Mouse (Mus musculus) limb, embryonic 14.5 days (tissue): ENCODE results near the gene Zdhhc15. TPM values are rescaled to one million over a fixed set of nuclear protein-coding genes. Genes with fewer than 3 reads are reported as not detected.

Experiments
- ATAC-seq: fragments of 200-750 bp; cut with Nextera tagmentation; 2 replicates; pipeline ENCODE4 v1.8.0; 2017; ENCODE audit warnings: low read depth, moderate number of reproducible peaks, moderate TSS enrichment; ENCODE audit not compliant: low FRiP score
- DNase-seq: peaks from one replicate; pipeline ENCODE4 v3.0.0-alpha.2; 2015; ENCODE audit warnings: low spot score
- H3K27ac ChIP-seq: fragments of 300-500 bp; sonication (generic); replicated peaks from 2 replicates; pipeline ENCODE4 v1.5.1; 2014; ENCODE audit warnings: low read depth, mild to moderate bottlenecking, low read length, moderate library complexity, mixed read lengths
- H3K27me3 ChIP-seq: fragments of 300-500 bp; sonication (generic); 2 replicates; pipeline ENCODE4 v1.6.1; 2014; ENCODE audit warnings: low read length, mixed read lengths; ENCODE audit not compliant: control insufficient read depth, insufficient read depth
- H3K36me3 ChIP-seq: fragments of 300-500 bp; sonication (generic); 2 replicates; pipeline ENCODE4 v1.6.1; 2014; ENCODE audit warnings: mild to moderate bottlenecking, low read length, moderate library complexity, mixed read lengths; ENCODE audit not compliant: control insufficient read depth, insufficient read depth
- H3K4me1 ChIP-seq: fragments of 300-500 bp; sonication (generic); 2 replicates; pipeline ENCODE4 v1.6.1; 2014; ENCODE audit warnings: antibody characterized with exemption, low read length, mixed read lengths; ENCODE audit not compliant: control insufficient read depth, insufficient read depth
- H3K4me2 ChIP-seq: fragments of 300-500 bp; sonication (generic); replicated peaks from 2 replicates; pipeline ENCODE4 v1.6.1; 2014; ENCODE audit warnings: low read depth, mild to moderate bottlenecking, low read length, moderate library complexity; ENCODE audit not compliant: severe bottlenecking
- H3K4me3 ChIP-seq: fragments of 300-500 bp; sonication (generic); replicated peaks from 2 replicates; pipeline ENCODE4 v1.5.1; 2014; ENCODE audit warnings: low read length
- H3K9ac ChIP-seq: fragments of 300-500 bp; sonication (generic); 2 replicates; pipeline ENCODE4 v1.6.1; 2014; ENCODE audit warnings: mild to moderate bottlenecking, low read depth, low read length, moderate library complexity; ENCODE audit not compliant: severe bottlenecking
- H3K9me3 ChIP-seq: fragments of 300-500 bp; sonication (generic); 2 replicates; pipeline ENCODE4 v1.6.1; 2016; ENCODE audit warnings: low read length; ENCODE audit not compliant: control insufficient read depth
- POLR2A ChIP-seq: fragments of 200-500 bp; IDR thresholded peaks from 2 replicates; pipeline ENCODE4 v1.8.0; 2012; ENCODE audit warnings: inconsistent platforms, mild to moderate bottlenecking, moderate library complexity, borderline replicate concordance; ENCODE audit not compliant: insufficient read depth, insufficient read length; ENCODE audit errors: extremely low read depth
- WGBS: fragments of 180-500 bp; shearing (Covaris S2); extraction: QIAGEN DNeasy Blood & Tissue Kit; methylation state at CpG from one replicate; pipeline ENCODE4 v1.1.7; 2014; 5-methylcytosine and 5-hydroxymethylcytosine counted together
- polyA plus RNA-seq, 2 experiments: library from polyadenylated mRNA; depleted of rRNA in 1 of 2; stranded (reverse) in 1 of 2; unstranded in 1 of 2; fragments of >200 nt; fragmentation: Nextera tagmentation in 1 of 2; extraction: Ambion mirVana in 1 of 2; gene quantifications; 2 replicates each; pipeline versions ENCODE4 v1.2.1 to v1.2.3; 2012 to 2014

Gene Zdhhc15
- polyA plus RNA-seq, 2 experiments: 8.5 to 14.7 TPM

DNA sequence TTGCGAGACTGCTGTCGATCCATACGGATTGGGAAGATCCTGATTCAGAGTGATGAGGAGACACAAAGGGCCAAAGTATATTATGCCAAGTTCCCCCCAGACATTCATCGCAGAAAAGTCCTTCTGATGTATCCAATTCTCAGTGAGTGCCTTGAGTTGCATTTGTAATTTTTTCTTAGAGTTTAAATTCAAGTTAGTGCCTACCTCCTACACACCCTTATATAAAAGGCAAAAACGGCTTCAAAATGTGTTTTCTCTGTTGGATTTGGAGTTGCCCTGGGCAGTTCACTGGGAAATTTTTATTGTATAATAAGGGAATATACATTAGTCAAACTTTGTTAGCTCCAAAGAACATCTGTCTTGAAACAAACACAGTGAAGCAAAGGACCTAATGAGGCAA is 169.1 kb downstream of the Zdhhc15 start:
- H3K4me3 ChIP-seq: no peak overlapping the region
- 86% methylated on average over 5 of the region's 5 CpGs for WGBS
- H3K27me3 ChIP-seq: no peaks in the 10 kb centered on the region
- no peak overlapping the region for H3K9ac ChIP-seq
- ATAC-seq: no peak
- DNase-seq: no peak
- no peak for TF ChIP-seq POLR2A
- H3K27ac ChIP-seq: no peak overlapping the region
- H3K4me2 ChIP-seq: no peak overlapping the region
- no peaks in the 10 kb centered on the region for H3K36me3 ChIP-seq
- no peaks in the 10 kb centered on the region for H3K4me1 ChIP-seq
- no peaks in the 10 kb centered on the region for H3K9me3 ChIP-seq

DNA sequence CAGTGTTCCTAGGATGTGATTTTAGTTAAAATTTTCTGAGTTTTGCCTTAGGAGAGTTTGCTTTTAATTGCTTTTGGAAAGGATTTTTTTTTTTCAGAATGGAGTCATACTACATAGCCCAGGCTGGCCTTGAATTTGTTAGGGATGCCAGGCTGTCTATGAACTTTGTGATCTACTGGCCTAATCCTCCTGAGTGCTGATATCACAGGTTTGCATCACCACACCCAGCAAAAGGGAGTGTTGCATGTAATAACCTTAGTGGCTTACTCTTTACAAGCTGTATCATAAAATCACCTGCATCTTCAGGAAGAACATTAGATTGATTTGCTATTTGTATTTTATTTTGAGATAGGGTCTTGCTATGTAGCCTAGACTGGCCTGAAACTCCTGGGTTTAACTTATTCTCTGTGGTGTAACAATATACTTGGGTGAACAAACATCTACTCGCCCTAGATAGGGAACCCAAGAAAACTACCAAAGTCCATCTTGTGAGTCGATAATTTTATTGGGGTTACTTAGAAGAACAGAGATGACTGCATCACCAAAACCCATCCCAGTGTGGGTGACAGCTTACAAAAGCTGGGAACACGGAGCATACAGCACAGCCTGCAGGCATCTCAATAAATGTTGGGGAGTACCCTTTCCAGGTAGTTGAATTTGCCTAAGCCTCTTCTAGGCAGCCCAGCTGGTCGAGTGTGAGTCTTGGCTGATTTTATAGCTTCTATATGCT is 181.1 kb downstream of the Zdhhc15 start:
- Histone ChIP-seq H3K9me3 (no peaks in the 10 kb centered on the region), H3K36me3 (no peaks in the 10 kb centered on the region), H3K27me3 (no peaks in the 10 kb centered on the region), H3K4me3 (no peak overlapping the region), H3K9ac (no peak overlapping the region), H3K4me2 (no peak overlapping the region), H3K4me1 (no peaks in the 10 kb centered on the region), H3K27ac (no peak overlapping the region)
- 42% methylated on average over 4 of the region's 4 CpGs for WGBS
- DNase-seq: no peak
- ATAC-seq: no peak
- no peak for TF ChIP-seq POLR2A

DNA sequence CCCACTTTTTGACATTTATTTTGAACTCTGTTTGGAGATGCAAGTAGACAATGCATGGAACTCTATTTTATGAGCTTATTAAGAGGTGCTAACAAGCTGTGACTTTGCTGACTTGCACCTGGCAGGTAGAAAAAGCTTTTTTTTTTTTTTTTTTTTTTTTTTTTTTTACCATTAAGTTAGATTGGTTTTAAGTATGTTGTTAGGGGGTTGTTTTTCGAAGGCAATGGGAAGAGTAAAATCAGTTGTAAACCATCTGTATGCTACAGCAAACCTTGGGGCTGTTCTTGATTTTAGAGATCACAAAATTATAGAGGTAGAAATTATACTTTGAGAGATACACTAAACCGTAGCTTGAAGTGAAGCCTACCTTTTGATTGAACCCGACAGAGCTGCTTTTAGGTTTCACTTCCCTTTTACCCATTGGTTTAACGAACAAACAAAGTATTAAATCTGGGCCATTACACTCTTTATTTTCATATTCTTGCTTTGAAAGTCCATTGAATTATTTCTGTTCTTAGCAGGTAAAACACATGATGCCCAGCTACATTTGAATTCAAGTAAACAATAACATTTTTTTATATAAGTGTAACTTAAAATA is 181.9 kb downstream of the Zdhhc15 start:
- ATAC-seq: no peak
- no peak for TF ChIP-seq POLR2A

DNA sequence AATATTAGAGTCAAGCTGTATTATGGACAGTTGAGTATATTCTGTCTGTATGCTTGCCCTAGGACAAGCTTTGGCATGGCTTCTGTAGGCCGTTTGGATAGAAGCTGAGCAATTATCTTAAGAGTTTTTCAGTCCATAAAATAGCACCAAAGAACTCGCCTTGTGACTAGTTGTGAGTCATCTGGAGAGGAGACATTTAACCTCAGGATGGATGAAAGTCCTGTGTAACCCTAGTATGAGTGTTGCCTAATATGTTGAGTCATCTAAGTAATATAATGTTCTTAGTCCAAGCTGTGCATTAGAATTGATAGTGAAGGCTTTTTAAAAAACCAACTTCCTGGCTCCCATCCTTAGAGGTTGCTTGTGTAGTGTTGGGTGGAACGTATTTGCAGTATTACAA is 182.8 kb downstream of the Zdhhc15 start:
- H3K4me3 ChIP-seq: no peak overlapping the region

More for the DNA sequence above, 181.9 kb downstream of the Zdhhc15 start:
- no peak for DNase-seq
- no peaks in the 10 kb centered on the region for H3K27me3 ChIP-seq
- no peak overlapping the region for H3K4me3 ChIP-seq
- no peak overlapping the region for H3K27ac ChIP-seq
- no peak overlapping the region for H3K4me2 ChIP-seq
- H3K36me3 ChIP-seq: no peaks in the 10 kb centered on the region
- H3K4me1 ChIP-seq: no peaks in the 10 kb centered on the region
- H3K9me3 ChIP-seq: no peaks in the 10 kb centered on the region
- 62% methylated on average over 4 of the region's 4 CpGs for WGBS
- H3K9ac ChIP-seq: no peak overlapping the region

More for the DNA sequence above, 182.8 kb downstream of the Zdhhc15 start:
- H3K4me1 ChIP-seq: no peaks in the 10 kb centered on the region
- no peaks in the 10 kb centered on the region for H3K27me3 ChIP-seq
- H3K27ac ChIP-seq: no peak overlapping the region
- H3K9ac ChIP-seq: no peak overlapping the region
- no peak for TF ChIP-seq POLR2A
- DNase-seq (no peak), ATAC-seq (no peak)
- H3K9me3 ChIP-seq: no peaks in the 10 kb centered on the region
- no peaks in the 10 kb centered on the region for H3K36me3 ChIP-seq
- WGBS: 55% methylated on average over 3 of the region's 3 CpGs
- no peak overlapping the region for H3K4me2 ChIP-seq

Other genes starting within 250 kb of the Zdhhc15 start
- 3.5 and 3.7 TPM in 2 replicates for gene Uprt, start 188.2 kb downstream of the Zdhhc15 start, polyA plus RNA-seq (2012; rRNA removed)
- 1.1 TPM in 2 replicates for gene Uprt, start 188.2 kb downstream of the Zdhhc15 start, polyA plus RNA-seq (2014; fragmentation: Nextera tagmentation; extraction: Ambion mirVana)
- 4.9 and 5.0 TPM in 2 replicates for gene Magee2, start 186.2 kb upstream of the Zdhhc15 start, polyA plus RNA-seq (2012; rRNA removed)
- gene Magee2, start 186.2 kb upstream of the Zdhhc15 start, polyA plus RNA-seq (2014; fragmentation: Nextera tagmentation; extraction: Ambion mirVana): 4.3 and 5.0 TPM in 2 replicates